In genomic region chr9:25450394-25450793, GRCm38 (mm10) we compare ENCODE assay signal across 15 mouse cellular contexts. TPM values are rescaled to one million over a fixed set of nuclear protein-coding genes. Genes with fewer than 3 reads are reported as not detected.
A peak's percentile ranks its signal among the peaks of the same experiment; 100 is the strongest.
DNase-seq lines count a peak whose midpoint lies in the region; ATAC-seq and TF ChIP-seq lines count a peak whose summit lies in the region.
"Had no signal": no experiment of that assay in that cellular context is flagged by ENCODE, and none has a peak within 500 bp of the region (broad histone marks: within the 10 kb centered on the region; RNA-seq: fewer than 3 reads in every experiment).

No protein-coding gene starts in this region.

- H3K27ac ChIP-seq in thymus, adult 2 months (ENCODE audit: control insufficient read depth, insufficient read depth, low read length): no peak overlapping the region
- H3K27ac ChIP-seq in midbrain, embryonic 14.5 days (replicated peaks; ENCODE audit: low read depth, low read length): no peak overlapping the region
- H3K27ac ChIP-seq: kidney, postnatal 0 days; left cerebral cortex, adult 2 months; liver, embryonic 13.5 days; stomach, embryonic 15.5 days had no signal

- TF ChIP-seq CTCF in thymus, adult 2 months (IDR thresholded peaks at IDR 0.05; ENCODE audit: borderline replicate concordance, control insufficient read depth, extremely low read depth, insufficient read depth, low read length, poor library complexity): peak; percentile 33; the same call in 1 of the 2 replicates

- DNase-seq in heart, adult 11 months: peak; percentile 66
- DNase-seq in heart, postnatal 14 days: no peak
- peak; percentile 11 for DNase-seq in thymus, adult 2 months
- no peak for DNase-seq in thymus, adult 18-20 months
- DNase-seq in naive thymus-derived CD4-positive, alpha-beta T cell, adult 2 months (ENCODE audit: low read depth): peak; percentile 10
- no peak for DNase-seq in midbrain, embryonic 14.5 days
- no peak for DNase-seq in kidney, postnatal 10 days
- DNase-seq: cerebellum, postnatal 10 days; heart, postnatal 4 days; liver, embryonic 13.5 days had no signal

- ATAC-seq in midbrain, embryonic 14.5 days (ENCODE audit: low FRiP score, low TSS enrichment): no peak
- ATAC-seq: inflammation-experienced regulatory T-cells, adult 6 months had no signal

- intact Hi-C loops in heart, postnatal 14 days (cut with DNase I): no loop called here

- H3K4me2 ChIP-seq in midbrain, embryonic 14.5 days (ENCODE audit: low read length): no peak overlapping the region
- H3K4me2 ChIP-seq: liver, embryonic 13.5 days; stomach, embryonic 15.5 days had no signal

- no peaks in the 10 kb centered on the region for H3K27me3 ChIP-seq in thymus, adult 2 months (ENCODE audit: control insufficient read depth, insufficient read depth, low read length)
- no peaks in the 10 kb centered on the region for H3K27me3 ChIP-seq in midbrain, embryonic 14.5 days (ENCODE audit: control insufficient read depth, insufficient read depth, low read length)
- H3K27me3 ChIP-seq: liver, embryonic 13.5 days; megakaryocyte, embryonic 14.5 days; stomach, embryonic 15.5 days had no signal

- no peak for TF ChIP-seq POLR2A in thymus, adult 2 months (IDR thresholded peaks at IDR 0.05; ENCODE audit: control insufficient read depth, extremely low read depth, insufficient read depth, low read length, poor library complexity)

- no peaks in the 10 kb centered on the region for H3K9me3 ChIP-seq in midbrain, embryonic 14.5 days (ENCODE audit: control insufficient read depth, low read length)
- H3K9me3 ChIP-seq: liver, embryonic 13.5 days; stomach, embryonic 15.5 days had no signal

- no peaks in the 10 kb centered on the region for H3K4me1 ChIP-seq in thymus, adult 2 months (replicated peaks; ENCODE audit: control insufficient read depth, insufficient read depth, low read length)
- H3K4me1 ChIP-seq in midbrain, embryonic 14.5 days (ENCODE audit: control insufficient read depth, insufficient read depth, low read length): no peaks in the 10 kb centered on the region
- H3K4me1 ChIP-seq: liver, embryonic 13.5 days; megakaryocyte, embryonic 14.5 days; stomach, embryonic 15.5 days had no signal

- WGBS in thymus, adult 2 months: 65% methylated on average over 4 of the region's 4 CpGs
- 70% methylated on average over 4 of the region's 4 CpGs for WGBS in midbrain, embryonic 14.5 days

- no peak overlapping the region for H3K9ac ChIP-seq in midbrain, embryonic 14.5 days (replicated peaks; ENCODE audit: low read length)
- H3K9ac ChIP-seq: liver, embryonic 13.5 days; stomach, embryonic 15.5 days had no signal

- H3K36me3 ChIP-seq in thymus, adult 2 months (ENCODE audit: control insufficient read depth, insufficient read depth, low read length): no peaks in the 10 kb centered on the region
- no peaks in the 10 kb centered on the region for H3K36me3 ChIP-seq in midbrain, embryonic 14.5 days (ENCODE audit: control insufficient read depth, insufficient read depth, low read length)
- H3K36me3 ChIP-seq: liver, embryonic 13.5 days; stomach, embryonic 15.5 days had no signal

- no peak overlapping the region for H3K4me3 ChIP-seq in thymus, adult 2 months (ENCODE audit: control insufficient read depth, insufficient read depth, low read length)
- no peak overlapping the region for H3K4me3 ChIP-seq in midbrain, embryonic 14.5 days (replicated peaks; ENCODE audit: low read depth, low read length)
- H3K4me3 ChIP-seq: left cerebral cortex, adult 2 months; liver, embryonic 13.5 days; megakaryocyte, embryonic 14.5 days; stomach, embryonic 15.5 days had no signal

RNA-seq across cellular contexts. Expression of gene Eepd1, which starts 31.0 kb away (rescaled TPM):
- total RNA-seq in heart, postnatal 14 days (2021): 10 to 100 TPM; 23.2 to 24.0 TPM
- polyA plus RNA-seq in thymus, adult 2 months (2012; rRNA removed): 6.5 and 6.9 TPM in 2 replicates
- polyA plus RNA-seq in midbrain, embryonic 14.5 days (2014; fragmentation: Nextera tagmentation; extraction: Ambion mirVana): 6.4 and 6.9 TPM in 2 replicates

Comparison
In these comparisons a context has a peak if more than half of its experiments do, and no peak if none do; other contexts are left out.
1. DNase-seq: peak in heart, adult 11 months (single experiment), thymus, adult 2 months (single experiment) and naive thymus-derived CD4-positive, alpha-beta T cell, adult 2 months (single experiment); none in heart, postnatal 14 days (0 of 2), thymus, adult 18-20 months (0 of 2), midbrain, embryonic 14.5 days (single experiment) and kidney, postnatal 10 days (single experiment).